Mouse (Mus musculus) naive thymus-derived CD4-positive, alpha-beta T cell, adult 2 months (primary cell): ENCODE data around the gene Nkapd1.
"Not testable (repeated sequence)": the region's sequence is repeated elsewhere in the genome, so short reads cannot be mapped to it uniquely, and the experiment has no call there.

Experiments
- DNase-seq: peaks from one replicate; pipeline ENCODE4 v3.0.0-alpha.2; 2011; ENCODE audit warnings: low read depth

Nkapd1 gene

DNA sequence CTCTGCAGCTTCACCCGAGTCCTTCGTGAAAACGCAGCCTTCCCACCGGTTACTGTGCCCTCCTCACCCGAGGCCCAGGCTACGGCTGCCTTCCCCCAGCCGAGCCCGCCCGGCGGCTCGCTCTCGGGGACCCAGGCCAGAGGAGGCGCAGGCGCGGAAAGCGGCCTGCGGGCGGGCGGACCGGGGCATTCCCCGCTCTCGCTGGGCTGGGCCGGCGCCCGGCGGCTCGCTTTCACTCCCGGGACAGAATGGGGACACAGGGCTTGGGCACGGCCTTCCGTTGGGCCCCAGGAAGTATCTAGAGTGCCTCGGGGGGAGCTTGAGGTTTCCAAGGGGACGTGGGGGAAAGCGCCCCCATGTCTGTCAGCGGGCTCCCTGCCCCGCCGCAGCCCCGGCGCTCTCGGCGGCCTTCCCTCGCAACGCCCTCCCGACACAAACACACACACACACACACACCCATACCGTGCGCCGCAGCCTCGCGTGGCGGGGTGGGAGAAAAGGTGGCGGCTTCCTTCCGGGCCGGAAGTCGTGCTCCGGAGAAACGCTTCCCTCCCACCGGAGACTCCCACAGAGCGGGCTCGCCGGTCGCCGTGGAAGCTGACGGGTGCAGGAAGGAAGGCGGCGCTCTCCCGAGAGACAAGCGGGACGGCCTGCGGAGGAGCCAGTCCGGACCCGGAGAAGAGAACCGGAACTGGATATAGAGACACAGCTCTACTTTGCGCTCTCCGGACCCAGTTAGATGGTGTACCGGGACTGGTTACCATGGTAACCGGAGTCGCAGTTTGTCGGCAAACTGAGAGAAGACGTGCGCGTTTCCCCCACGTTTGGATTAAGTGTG is at the start of gene Nkapd1, which contains the start of gene Pih1d2:
Gene Nkapd1 (minus strand): TSS at position 699 of the 838 bp plus-strand sequence.
Gene Pih1d2 (plus strand): TSS at position 556 of the 838 bp plus-strand sequence.
- peak; percentile 97 for DNase-seq

DNA sequence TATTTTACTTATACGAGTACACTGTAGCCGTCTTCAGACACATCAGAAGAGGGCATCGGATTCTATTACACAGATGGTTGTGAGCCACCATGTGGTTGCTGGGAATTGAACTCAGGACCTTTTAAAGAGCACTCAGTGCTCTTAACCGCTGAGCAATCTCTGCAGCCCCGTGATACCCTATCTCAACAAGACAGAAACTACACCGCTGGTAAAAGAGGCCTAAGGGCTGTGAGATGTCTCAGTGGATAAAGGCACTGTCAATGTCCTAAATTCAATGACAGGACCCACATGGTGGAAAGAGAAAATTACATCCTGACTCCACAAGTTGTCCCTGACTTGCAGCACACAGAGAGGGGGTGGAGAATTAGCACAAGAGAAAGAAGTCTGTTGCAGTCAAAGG is 49.2 kb upstream of the Nkapd1 start:
- DNase-seq, result no peak

DNA sequence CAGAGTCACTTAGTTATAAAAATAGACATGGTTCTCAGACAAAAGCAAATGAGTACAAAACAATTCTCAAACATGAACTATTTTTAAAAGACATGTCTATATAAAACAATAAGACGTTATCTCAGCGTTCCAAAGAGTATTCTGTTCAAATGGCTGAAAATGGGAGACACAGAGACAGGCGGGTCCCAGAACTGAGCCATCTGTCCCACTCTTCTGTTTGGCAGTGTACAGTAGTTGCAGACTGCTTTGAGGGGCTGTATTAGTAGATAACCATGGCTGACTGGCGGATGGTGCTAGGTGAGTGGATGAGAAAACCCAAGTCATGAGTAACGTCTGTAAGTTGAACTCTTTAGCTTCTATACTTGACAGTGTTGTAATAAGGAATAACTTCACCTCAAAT is 47.6 kb upstream of the Nkapd1 start:
- no peak for DNase-seq

DNA sequence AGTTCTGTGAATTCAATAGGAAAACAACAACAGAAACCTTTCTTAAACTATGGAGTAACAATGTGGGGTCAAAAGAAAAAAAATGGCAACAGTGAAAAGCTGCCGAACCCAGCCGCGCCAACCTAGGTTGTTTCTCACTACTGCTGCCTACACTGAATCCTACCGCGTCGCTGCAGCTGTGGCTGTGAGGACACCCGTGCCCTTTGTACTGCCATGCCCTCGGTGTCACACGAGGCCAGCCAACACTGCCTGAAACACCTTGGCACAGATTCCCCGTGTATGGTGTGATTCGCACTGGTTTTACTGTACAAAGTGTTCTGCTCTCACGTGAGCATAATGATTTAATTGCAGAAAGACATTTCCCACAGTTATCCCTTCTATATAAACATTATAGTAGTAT is 43.2 kb upstream of the Nkapd1 start:
- peak; percentile 37 for DNase-seq

DNA sequence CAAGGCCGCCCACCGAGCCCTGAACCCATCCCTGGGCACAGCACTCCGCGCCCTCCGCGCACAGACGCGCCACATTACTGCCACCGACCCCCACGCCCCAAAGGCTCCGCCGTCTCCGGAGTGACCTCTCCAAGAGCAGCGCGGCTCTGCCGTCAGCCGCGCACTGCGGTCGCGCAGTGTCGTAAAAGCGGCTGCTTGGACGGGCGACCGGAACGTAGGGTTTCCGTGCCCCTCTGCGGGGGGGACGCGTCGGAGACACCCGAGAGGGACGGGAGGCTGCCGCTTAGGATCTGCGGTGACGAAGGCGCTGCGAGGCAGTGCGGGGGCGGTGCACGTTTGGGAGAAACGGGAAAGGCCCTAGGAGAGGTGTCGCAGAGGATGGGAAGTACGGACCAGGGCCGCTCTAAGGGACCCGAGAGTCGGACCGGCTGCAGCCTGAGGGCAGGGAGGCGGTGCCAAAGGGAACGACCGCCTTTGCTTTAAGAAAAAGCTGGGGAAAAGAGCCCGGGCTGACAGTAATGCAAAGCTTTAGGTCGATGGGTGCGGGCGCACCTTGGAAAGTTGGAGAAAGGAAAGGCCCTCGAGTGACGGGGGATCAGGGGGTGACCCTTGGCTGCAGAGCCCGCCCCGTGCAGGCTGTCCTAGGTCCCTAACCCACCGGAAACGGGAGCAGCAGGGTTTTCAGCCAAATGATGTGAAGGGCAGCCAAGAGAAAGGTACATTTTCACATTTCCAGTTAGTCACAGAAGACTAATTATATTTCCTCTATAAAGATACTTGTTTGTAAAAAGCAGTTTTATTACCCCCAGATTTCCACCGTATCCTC is 42.3 kb upstream of the Nkapd1 start, which contains the start of gene Dlat:
Gene Dlat (minus strand): TSS at position 389 of the 826 bp plus-strand sequence.
- peak; percentile 77 for DNase-seq

DNA sequence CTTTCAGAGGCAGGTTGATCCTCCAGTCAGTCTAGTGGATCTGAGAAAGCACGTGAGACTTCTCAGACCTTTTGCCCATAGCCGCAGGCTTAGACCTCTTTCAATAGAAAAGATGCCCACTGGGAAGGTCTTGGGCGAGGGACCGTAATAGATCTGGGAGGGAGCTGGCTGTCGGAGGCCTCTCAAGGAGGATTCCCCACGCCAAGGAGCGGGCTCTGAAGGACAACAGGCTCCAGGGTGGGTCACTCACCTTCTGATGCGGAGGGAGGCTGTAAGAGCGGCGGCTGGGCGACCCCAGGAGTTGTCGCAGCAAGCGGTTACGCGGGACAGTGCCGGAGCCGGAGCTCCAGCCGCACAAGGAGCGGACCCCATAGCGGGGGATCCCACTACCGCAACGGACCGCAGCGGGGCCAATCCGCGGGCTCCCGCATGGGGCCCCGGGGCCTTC is 41.7 kb upstream of the Nkapd1 start:
- no peak for DNase-seq

DNA sequence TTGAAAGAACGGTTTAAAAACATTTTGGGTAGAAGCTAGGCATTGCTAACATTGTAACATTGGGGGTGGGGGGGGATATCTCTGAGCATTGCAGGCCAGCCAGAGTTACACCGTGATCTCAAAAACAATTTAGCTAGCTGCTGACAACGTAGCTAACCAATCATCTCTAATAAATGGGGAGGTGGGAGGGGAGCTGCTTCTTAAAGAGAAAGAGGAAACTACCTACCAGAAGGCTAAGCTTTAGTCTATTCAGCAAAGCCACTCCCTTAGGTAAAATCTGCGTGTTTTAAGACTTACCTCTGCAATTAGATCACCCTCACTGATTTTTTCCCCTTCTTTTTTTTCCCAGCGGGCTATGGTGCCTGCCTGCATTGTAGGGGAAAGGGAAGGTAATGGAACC is 41.1 kb upstream of the Nkapd1 start:
- DNase-seq, result peak; percentile 12

DNA sequence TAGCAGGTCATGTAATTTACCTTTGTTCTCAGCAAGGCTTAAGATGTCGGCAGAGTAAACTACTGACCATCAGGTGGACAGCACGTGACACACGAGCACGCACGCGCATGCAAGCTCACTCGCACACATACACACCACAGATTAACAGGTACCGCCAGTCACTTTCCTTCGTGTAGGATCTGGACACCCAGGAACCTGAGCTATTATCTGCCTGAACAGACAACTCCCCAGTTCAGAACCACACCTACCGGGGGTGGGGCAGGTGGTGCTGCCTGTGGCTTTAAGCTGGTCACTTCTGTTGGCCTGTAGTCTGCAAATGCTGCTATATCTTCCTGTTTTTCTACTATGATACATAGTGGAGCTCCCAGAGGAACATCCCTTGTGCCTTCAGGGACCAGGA is 33.2 kb upstream of the Nkapd1 start:
- no peak for DNase-seq

DNA sequence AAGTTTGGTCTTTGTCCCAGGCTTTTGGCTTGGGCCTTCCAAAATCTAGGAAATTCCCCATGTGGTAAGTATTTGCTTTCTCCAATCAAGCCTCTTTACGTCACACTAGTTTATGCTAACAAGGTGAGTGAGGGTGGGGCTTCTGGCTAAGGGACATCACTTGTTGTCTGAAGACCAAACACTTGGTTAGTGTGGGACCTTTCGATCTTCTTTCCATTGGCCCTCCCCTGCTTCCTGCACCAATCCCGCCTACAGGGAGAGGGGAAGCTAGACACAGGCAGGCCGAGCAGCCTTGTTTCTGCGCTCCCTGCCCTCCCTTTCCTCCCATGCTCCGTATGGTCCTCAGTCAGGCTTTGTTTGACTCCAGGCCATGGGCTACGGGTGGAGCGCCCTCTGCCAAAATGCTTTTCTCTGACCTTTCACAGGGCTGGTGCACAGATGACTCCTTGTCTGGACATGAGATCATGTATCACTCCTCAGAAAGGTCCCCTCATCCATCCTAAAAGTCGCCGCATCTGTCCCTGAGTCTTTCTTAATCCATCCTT is 29.6 kb upstream of the Nkapd1 start:
- DNase-seq, result no peak

DNA sequence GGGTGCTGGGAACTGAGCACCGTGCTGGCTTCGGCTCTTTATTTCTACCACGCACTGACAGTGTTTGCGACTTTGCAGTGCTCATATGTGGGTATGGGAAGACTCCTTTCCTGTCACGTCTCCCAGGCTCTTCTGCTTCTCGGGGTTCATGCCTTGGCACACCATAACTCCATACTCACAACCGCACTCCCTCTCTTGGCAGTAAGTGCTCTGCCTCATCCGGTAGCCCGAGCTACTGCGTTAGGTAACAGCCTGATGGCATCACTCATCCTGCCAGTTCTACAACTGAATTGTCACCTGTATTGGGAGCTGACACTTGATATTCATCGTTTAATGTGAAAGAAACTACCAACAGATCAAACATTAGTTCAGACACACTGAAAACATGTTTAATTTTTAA is 17.0 kb upstream of the Nkapd1 start:
- no peak for DNase-seq

DNA sequence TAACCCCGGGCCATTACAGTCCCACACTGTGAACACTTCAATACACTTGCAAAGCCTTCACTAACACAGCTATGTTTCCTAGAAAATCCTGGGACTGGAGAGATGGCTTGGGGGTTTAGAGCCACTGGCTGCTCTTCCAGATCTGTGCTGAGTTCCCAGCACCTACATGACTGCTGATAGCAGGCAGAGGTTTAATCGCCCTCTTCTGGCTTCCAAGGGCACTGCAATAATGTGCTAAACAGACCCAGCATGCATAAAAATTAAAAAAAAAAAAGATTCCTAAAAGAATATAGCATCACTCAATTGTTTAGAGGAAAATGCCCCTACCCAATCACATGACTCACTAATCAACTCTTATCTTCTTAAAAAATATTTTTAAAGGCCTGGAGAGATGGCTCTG is 15.8 kb upstream of the Nkapd1 start:
- peak; percentile 41 for DNase-seq

DNA sequence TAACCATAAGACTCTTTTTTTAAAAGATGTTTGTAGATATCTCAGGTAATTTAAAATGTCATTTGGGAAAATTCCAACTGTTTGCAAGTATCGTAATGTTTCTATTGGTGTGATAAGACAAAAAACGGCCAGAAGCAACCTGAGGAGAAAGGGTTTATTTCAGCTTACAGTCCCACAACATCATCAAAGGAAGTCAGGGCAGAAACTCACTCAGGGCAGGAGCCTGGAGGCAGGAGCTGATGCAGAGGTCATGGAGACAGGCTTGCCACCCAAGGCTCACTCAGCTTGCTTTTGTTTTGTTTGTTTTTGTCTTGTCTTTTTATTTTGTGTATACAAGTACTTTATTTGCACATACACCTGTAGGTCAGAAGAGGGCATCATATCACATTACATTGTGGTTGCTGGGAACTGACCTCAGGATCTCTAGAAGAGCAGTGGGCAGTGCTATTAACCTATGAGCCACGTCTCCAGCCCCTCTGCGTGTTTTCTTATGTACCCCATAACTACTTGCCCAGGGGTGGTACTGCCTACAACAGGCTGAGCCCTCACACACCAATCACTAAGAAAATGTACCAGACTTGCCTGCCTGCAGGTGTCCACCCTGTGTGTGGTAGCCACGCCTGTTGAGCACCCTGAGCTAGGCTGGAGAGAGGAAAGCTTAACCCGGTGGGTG is 14.9 kb upstream of the Nkapd1 start:
- DNase-seq, result no peak

DNA sequence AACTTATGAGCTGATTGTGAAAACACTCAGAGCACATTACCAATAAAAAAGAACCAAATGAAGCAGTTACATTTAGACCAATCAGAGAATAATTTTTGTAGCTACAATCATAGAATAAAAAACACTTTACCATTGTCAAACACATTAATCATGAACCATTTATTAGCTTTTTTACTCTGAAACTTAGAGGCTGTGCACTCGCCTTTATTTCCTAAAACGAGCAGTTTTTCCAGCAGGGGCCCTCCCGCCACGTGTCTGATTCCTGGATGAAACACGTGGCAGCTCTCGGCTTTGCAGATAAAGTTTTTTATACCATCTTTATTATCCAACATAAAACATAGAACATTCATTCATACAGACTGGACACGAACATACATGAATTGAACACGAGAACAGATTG is 13.6 kb upstream of the Nkapd1 start:
- not testable (repeated sequence) for DNase-seq

DNA sequence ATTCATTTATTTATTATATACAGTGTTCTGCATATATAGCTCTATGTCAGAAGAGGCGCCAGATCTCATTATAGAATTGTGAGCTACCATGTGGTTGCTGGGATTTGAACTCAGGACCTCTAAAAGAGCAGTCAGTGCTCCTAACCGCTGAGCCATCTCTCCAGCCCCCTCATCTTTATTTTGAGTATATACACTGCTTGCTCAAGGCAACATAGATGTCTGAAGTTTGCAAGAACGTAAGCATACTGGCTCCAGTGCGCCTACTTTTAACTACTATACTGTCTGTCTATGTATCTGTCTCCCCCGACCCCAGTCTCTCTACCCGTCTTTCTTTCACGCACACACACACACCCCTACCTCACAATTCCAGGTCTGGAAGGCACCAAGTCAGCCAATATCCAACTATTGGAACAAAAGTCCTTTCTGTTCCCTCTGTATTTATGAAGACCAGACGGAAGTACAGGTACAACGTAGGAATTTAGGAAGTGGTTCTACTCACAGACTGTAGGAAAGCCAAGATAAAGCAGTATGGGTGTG is 598 bp upstream of the Nkapd1 start:
- no peak for DNase-seq

DNA sequence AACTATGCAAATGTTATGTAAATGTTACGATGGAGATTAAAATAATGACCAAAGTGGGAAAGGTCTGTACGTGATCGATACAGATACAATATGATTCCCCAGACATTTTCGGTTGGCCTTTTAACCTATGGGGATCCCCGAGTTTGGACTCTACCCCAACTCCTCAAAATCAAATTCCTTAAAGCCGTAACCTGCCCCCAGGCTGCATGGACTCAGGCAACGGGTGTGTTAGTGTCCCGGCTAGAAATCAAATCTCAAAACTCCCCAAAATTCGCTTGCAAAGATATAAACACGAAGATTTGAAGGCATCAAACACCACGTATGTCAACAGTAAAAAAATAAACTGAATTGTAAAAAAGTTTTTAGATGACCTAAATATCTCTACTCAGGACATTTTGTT is 1.1 kb downstream of the Nkapd1 start:
- DNase-seq, result no peak

DNA sequence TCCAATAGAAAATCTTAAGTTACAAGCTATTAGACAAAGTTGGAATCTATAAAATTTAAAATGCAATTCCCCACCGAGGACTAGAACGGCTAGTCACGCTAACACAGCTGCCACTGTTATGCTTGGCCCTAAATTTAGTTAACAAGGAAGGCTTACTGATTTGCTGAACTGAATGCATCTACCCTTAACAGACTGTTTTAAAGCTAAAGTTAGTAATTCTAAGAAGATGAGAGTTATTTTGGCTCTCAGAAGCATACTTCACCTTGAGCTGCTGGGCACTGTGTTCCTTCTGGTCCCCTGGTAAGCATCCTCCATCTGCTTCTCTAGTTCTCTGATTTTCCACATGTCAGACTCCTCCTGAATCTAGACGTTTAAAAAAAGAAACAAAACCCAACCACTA is 5.1 kb downstream of the Nkapd1 start:
- no peak for DNase-seq

DNA sequence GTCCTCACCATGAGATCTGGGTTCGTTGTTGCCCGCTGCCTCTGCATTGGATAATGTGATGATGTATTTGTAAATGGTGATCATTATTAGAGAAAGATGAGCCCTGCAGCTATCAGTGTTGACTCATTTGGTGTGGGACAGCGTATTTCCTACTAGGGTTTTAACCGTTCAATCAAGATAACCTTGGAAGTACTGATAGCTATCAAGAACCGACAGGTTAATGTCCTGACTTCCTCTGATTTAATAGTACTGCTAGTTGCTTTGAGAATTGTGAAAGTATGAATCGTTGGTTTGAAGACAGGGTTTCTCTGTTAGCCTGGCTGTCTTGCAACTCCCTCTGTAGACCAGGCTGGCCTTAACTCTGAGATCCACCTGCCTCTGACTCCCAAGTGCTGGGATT is 12.9 kb downstream of the Nkapd1 start:
- no peak for DNase-seq

DNA sequence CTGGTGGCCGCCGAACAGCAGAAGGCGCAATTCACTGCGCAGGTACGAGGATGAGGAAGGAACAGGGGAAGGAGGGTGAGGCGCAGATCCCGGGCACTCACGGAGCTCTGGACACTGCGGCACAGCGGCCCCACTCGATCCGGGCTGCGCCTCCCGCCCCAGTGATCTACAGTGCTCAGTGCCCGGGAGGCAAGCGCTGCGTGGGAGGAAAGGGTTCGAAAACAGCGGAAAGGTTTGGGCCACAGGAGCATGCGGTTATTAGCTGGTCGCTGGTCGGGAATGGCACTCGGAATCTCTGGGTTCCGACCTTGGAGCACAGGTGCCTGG is 13.3 kb downstream of the Nkapd1 start:
- DNase-seq, result no peak

DNA sequence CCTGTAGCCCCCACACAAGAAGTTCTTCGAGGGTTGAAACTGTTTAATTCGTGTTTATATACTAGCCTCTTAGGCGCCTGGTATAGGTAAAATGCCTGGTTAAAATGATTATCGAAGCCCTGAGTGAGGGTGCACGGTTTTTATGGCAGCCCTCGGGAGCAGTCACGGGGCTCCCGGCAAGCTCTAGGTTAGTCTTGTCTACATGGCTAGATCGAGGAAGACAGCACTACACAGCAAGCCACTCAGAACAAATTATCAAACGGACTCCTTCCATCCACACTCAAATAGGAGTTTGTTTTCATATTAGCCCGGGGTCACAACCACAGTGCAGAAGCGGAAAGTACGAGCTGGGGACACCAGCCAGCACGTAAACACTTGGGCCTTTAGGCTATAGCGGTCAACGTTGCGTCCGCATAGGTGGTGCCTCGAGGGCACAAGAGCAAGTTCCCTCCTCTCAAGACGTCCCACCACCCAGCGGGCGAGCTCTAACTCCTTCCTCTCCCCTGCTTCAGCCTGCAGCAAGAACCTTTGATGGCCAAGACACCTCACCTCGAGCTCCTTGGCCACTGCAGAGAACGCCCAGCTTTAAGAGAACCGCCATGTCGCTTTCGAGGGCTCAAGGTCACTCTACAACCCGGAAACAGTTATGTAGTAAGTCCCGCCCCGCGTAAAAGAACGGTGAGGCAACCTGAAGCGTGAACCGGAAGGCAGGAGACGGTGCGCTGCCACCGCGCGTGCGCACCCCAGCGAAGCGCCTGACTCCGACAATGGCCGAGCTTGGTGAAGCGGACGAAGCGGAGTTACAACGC is 13.9 kb downstream of the Nkapd1 start, which contains the start of the genes Sdhd and Timm8b:
Gene Sdhd (minus strand): TSS at position 624 of the 809 bp plus-strand sequence.
Gene Timm8b (plus strand): TSS at position 722 of the 809 bp plus-strand sequence.
- peak; percentile 96 for DNase-seq

DNA sequence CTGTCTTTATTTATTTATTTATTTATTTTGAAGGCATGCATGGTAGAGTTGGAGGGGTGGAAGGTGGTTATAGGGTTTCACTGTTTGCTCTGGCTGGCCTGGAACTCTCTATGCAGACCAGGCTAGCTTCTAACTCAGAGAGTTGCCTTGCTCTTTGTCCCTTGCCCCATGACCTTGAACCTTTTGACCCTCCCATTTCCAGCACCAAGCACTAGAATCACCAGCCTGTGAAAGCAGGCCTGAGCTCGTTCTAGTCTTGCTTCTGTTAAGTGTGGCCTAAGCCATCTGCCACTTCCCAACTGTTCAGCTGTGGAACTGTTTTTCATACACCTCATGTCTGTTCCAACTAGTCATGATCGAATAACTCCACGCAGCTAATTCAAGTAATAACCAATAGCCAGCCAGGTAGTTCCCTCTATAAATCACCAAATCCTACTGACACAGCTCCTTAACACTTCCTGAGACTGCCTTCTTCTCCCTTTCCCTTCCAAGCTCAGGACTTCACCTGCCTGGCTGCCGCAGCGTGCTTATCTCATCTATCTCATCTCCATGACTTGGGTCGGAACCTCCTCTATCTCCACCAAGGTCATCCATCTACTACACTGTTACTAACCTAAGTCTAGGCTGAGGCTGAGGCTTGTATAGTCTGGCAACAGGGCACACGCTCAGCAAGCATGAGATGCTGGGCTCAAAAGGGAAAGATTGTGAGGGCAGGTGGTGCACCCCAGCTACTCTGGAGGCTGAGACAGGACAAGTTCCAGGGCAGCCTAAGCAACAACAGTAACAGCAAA is 15.0 kb downstream of the Nkapd1 start:
- no peak for DNase-seq
